Mouse (Mus musculus): ENCODE data around the gene Pts.

The Pts gene

GRCm38 (mm10) chr9:50528293-50528892 is at the start of gene Pts:
Gene Pts, minus strand, starts transcription at chr9:50528724.
- TF ChIP-seq POU5F1 (IDR thresholded peaks at IDR 0.05; ENCODE audit: borderline replicate concordance, low read length) (no peak), CTCF (conservative IDR thresholded peaks at IDR 0.05; ENCODE audit: low read length) (peak; percentile 81)
- Histone ChIP-seq H3K4me3 (replicated peaks; ENCODE audit: low read length) (peak within 1 kb of the TSS; percentile 89), H3K27me3 (ENCODE audit: insufficient read depth, low read length) (no peaks in the 10 kb centered on the region; the same call in 1 of the 2 replicates)

DNA sequence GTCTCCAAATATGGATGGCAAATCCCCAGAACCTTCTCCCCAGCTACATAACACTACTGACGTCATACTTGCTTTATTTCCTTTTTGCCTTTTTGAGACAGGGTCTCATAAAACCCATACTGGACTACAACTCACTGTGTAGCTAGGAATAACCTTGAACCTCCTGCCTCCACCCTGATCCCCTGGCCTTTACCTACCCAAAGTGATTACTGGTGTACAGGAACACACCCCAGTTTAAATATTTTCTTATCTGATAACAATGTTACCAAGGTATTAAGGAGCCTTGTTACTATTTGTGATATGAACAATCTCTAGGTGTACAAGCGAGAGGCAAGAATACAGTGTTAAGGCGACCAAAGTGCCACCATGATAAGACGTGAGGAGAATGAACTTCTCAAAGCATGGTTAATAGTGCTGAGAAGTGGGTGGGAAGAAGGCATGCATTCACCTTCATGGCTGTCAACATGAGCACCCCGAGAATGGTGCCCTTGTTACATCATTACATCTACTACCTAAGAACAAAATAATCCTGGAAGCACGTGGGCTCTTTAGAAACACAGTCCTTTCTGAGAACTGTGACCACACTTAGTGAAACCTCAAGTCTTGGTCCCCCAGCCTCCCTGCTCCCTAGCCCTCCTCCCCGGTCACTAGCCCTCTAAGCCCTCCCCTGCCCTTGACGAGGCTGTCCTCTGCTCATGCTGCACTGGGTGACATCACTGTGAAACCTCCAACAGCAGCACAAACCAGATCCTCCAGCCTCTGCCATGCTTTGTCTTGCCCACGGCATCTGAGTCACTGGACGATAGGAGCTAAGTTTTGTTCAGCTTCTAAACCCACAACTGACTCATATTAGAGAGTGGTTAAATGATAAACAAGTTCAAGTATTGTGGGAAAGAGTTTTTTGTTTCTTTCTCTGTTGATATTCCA is 41.3 kb upstream of the Pts start:
- no peak for TF ChIP-seq NANOG (IDR thresholded peaks at IDR 0.05; ENCODE audit: borderline replicate concordance, low read length)
- TF ChIP-seq CTCF (conservative IDR thresholded peaks at IDR 0.05; ENCODE audit: low read length) = no peak
- TF ChIP-seq POU5F1 (IDR thresholded peaks at IDR 0.05; ENCODE audit: borderline replicate concordance, low read length) = no peak
- Histone ChIP-seq H3K4me1 (replicated peaks; ENCODE audit: low read depth, low read length) (no peaks in the 10 kb centered on the region), H3K36me3 (ENCODE audit: insufficient read depth, low read length) (no peaks in the 10 kb centered on the region), H3K27me3 (ENCODE audit: insufficient read depth, low read length) (peaks cover 16% of the 10 kb centered on the region), H3K9me3 (ENCODE audit: low read length) (no peaks in the 10 kb centered on the region), H3K4me3 (replicated peaks; ENCODE audit: low read length) (no peak overlapping the region)

More at GRCm38 (mm10) chr9:50528293-50528892, at the start of gene Pts:
- Histone ChIP-seq H3K4me1 (replicated peaks; ENCODE audit: low read depth, low read length) (peaks cover 9% of the 10 kb centered on the region), H3K36me3 (ENCODE audit: insufficient read depth, low read length) (no peaks in the 10 kb centered on the region), H3K9me3 (ENCODE audit: low read length) (no peaks in the 10 kb centered on the region)

DNA sequence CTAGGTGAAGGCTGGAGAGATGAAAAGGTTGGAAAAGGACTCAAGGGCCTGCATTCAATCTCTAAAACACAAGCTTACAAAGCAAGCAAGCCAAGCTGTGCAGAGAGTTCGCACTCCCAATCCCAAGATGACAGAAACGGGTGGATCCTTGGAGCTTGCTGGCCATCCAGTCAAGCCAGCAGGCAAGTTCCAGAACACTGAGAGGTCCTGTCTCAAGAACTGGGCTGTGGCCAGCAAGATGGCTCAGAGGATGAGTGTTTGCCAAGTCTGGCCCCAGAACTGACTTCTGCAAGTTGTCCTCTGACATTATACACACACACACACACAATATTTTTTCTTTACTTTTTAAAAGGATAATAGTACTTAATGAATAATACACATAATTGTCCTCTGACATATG is 39.4 kb upstream of the Pts start:
- peaks cover 10% of the 10 kb centered on the region; the same call in 1 of the 2 replicates for H3K27me3 ChIP-seq (ENCODE audit: insufficient read depth, low read length)
- TF ChIP-seq POU5F1 (IDR thresholded peaks at IDR 0.05; ENCODE audit: borderline replicate concordance, low read length) (no peak), NANOG (IDR thresholded peaks at IDR 0.05; ENCODE audit: borderline replicate concordance, low read length) (no peak), CTCF (conservative IDR thresholded peaks at IDR 0.05; ENCODE audit: low read length) (no peak)
- H3K4me3 ChIP-seq (replicated peaks; ENCODE audit: low read length) = no peak overlapping the region
- no peaks in the 10 kb centered on the region for H3K9me3 ChIP-seq (ENCODE audit: low read length)
- H3K4me1 ChIP-seq (replicated peaks; ENCODE audit: low read depth, low read length) = no peaks in the 10 kb centered on the region
- no peaks in the 10 kb centered on the region for H3K36me3 ChIP-seq (ENCODE audit: insufficient read depth, low read length)

DNA sequence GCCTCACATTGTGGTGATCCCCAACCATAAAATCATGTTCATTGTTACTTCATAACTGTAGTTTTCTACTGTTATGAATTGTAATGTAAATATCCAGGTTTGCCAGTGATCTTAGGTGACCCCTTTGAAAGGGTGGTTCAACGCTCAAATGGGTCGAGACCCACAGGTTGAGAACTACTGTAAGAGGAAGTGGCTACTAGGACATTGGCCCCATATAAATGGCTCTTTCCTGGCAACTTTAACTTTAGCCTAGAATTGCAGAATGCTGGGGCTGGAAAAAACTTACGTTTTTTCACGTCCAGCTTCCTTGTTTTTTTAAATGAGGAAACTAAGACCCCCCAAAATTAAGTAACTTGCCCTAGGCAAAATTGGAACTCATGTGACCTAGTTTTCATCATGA is 38.8 kb upstream of the Pts start:
- H3K27me3 ChIP-seq (ENCODE audit: insufficient read depth, low read length) = peaks cover 10% of the 10 kb centered on the region; the same call in 1 of the 2 replicates

DNA sequence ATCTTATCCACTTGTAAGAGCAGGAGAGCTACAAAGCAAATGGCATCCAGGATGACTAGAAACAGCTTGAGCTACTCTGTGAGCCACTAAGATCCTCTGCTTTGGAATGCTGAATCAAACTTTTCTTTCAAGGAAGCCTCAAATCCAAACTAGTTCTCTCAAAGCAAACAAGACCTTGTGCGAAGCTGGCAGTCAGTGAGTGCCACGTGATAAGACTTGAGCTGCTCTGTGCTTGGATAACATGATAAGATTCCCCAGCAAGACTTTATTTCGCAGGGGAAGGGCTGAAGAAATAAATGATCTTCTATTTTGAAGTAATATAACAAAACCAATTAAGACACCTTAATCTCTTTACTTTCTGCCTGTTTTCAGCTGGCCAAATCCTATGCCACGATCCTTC is 37.4 kb upstream of the Pts start:
- H3K4me3 ChIP-seq (replicated peaks; ENCODE audit: low read length) = no peak overlapping the region
- H3K27me3 ChIP-seq (ENCODE audit: insufficient read depth, low read length) = peaks cover 22% of the 10 kb centered on the region
- no peaks in the 10 kb centered on the region for H3K4me1 ChIP-seq (replicated peaks; ENCODE audit: low read depth, low read length)
- TF ChIP-seq POU5F1 (IDR thresholded peaks at IDR 0.05; ENCODE audit: borderline replicate concordance, low read length) = no peak
- no peak for TF ChIP-seq NANOG (IDR thresholded peaks at IDR 0.05; ENCODE audit: borderline replicate concordance, low read length)
- TF ChIP-seq CTCF (conservative IDR thresholded peaks at IDR 0.05; ENCODE audit: low read length) = no peak
- no peaks in the 10 kb centered on the region for H3K36me3 ChIP-seq (ENCODE audit: insufficient read depth, low read length)
- H3K9me3 ChIP-seq (ENCODE audit: low read length) = peaks cover 7% of the 10 kb centered on the region

More for the DNA sequence above, 38.8 kb upstream of the Pts start:
- no peak for TF ChIP-seq POU5F1 (IDR thresholded peaks at IDR 0.05; ENCODE audit: borderline replicate concordance, low read length)
- no peak for TF ChIP-seq NANOG (IDR thresholded peaks at IDR 0.05; ENCODE audit: borderline replicate concordance, low read length)
- no peak for TF ChIP-seq CTCF (conservative IDR thresholded peaks at IDR 0.05; ENCODE audit: low read length)
- H3K4me3 ChIP-seq (replicated peaks; ENCODE audit: low read length) = no peak overlapping the region
- H3K36me3 ChIP-seq (ENCODE audit: insufficient read depth, low read length) = no peaks in the 10 kb centered on the region
- no peaks in the 10 kb centered on the region for H3K4me1 ChIP-seq (replicated peaks; ENCODE audit: low read depth, low read length)
- H3K9me3 ChIP-seq (ENCODE audit: low read length) = no peaks in the 10 kb centered on the region

DNA sequence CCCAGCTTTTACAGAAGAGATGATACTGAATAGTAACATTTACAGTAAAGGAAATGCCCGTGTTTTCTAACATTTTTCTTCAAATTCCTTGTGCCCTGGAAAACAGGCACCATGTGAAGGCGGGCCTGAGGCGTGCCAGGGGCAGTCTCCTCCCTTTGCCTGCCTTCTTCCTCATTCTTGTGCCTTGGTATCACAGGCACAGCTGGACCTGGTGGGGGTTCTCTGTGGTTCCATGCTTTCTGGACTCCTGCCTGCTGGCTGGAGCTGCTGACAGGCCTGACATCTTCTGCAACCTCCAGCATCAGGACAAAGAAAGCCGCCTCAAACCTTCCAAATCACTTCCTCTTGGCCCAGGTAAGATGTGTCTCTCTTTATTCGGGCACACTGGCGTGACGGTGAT is 36.6 kb upstream of the Pts start:
- Histone ChIP-seq H3K9me3 (ENCODE audit: low read length) (peaks cover 7% of the 10 kb centered on the region), H3K4me1 (replicated peaks; ENCODE audit: low read depth, low read length) (no peaks in the 10 kb centered on the region), H3K36me3 (ENCODE audit: insufficient read depth, low read length) (no peaks in the 10 kb centered on the region), H3K4me3 (replicated peaks; ENCODE audit: low read length) (no peak overlapping the region), H3K27me3 (ENCODE audit: insufficient read depth, low read length) (peaks cover 26% of the 10 kb centered on the region)
- TF ChIP-seq CTCF (conservative IDR thresholded peaks at IDR 0.05; ENCODE audit: low read length) (no peak), POU5F1 (IDR thresholded peaks at IDR 0.05; ENCODE audit: borderline replicate concordance, low read length) (no peak), NANOG (IDR thresholded peaks at IDR 0.05; ENCODE audit: borderline replicate concordance, low read length) (no peak)

DNA sequence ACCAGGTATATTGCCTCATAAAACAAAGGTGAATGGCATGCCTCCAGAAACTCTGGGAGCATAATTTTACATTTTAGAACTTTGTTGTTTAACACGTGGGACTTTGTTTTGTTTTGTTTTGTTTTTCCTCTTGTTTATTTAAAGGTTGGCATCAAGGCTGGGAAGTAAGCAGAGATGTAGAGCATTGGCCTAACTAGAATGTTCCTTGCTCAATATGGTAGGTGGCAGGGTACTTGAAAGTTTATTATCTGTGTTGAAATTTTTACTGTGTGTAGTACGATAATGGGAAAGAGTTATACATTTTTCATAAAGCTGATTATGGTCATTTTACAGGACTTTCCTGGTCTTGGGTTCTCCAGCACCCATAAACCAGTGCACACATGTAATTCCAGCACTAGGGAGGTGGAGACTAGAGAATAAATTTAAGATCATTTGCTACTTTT is 33.4 kb upstream of the Pts start:
- Histone ChIP-seq H3K4me3 (replicated peaks; ENCODE audit: low read length) (no peak overlapping the region), H3K4me1 (replicated peaks; ENCODE audit: low read depth, low read length) (no peaks in the 10 kb centered on the region), H3K9me3 (ENCODE audit: low read length) (peaks cover 7% of the 10 kb centered on the region), H3K36me3 (ENCODE audit: insufficient read depth, low read length) (no peaks in the 10 kb centered on the region), H3K27me3 (ENCODE audit: insufficient read depth, low read length) (peaks cover 32% of the 10 kb centered on the region)
- TF ChIP-seq NANOG (IDR thresholded peaks at IDR 0.05; ENCODE audit: borderline replicate concordance, low read length) = no peak
- no peak for TF ChIP-seq POU5F1 (IDR thresholded peaks at IDR 0.05; ENCODE audit: borderline replicate concordance, low read length)
- no peak for TF ChIP-seq CTCF (conservative IDR thresholded peaks at IDR 0.05; ENCODE audit: low read length)

DNA sequence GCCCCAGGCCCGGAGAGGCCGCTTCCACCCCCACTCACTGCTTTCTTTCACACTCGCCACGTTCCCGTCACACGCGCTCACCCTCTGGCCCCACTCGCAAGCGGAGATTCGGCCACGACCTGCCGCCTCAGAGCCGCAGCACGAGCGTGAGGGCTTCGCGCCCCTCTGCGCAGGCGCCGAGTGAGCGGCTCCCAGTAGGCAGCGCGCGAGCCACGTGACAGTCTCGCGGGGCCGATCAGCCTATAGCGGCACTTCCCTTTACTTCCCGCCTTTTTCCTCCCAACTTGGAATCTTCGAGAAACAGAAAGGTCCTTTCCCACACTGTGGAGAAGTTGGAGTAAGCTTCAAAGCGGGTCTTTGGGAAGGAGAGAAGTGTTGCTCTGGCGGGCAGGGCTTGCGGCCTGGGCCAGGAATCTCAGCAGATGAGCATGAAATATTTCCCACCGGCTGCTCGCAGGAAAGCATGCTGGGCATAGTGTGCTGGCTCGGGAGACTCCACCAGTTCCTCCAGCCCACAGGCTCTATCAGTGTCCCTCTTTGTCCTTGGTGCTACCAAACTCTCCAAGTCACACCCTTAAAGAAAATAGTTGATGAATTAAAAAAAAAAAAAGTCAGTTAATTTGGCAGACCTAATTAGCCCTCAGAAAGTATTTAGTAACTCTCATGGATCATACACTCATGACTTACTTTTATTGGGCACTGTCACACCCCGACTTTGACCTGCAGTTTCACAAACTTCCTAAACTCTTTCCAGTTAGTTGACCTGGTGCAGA is 32.8 kb upstream of the Pts start, which contains the start of gene Tex12:
TSS of gene Tex12 (minus strand) at position 181 of the 773 bp plus-strand sequence.
- peaks cover 7% of the 10 kb centered on the region for H3K9me3 ChIP-seq (ENCODE audit: low read length)
- H3K36me3 ChIP-seq (ENCODE audit: insufficient read depth, low read length) = no peaks in the 10 kb centered on the region
- TF ChIP-seq CTCF (conservative IDR thresholded peaks at IDR 0.05; ENCODE audit: low read length) (no peak), NANOG (IDR thresholded peaks at IDR 0.05; ENCODE audit: borderline replicate concordance, low read length) (no peak), POU5F1 (IDR thresholded peaks at IDR 0.05; ENCODE audit: borderline replicate concordance, low read length) (no peak)
- H3K27me3 ChIP-seq (ENCODE audit: insufficient read depth, low read length) = peaks cover 32% of the 10 kb centered on the region
- H3K4me3 ChIP-seq (replicated peaks; ENCODE audit: low read length) = peak within 1 kb of the TSS; percentile 51; the same call in 1 of the 2 replicates
- H3K4me1 ChIP-seq (replicated peaks; ENCODE audit: low read depth, low read length) = no peaks in the 10 kb centered on the region
